Mouse (Mus musculus): Measurements from ENCODE around the gene Eps8.

DNA sequence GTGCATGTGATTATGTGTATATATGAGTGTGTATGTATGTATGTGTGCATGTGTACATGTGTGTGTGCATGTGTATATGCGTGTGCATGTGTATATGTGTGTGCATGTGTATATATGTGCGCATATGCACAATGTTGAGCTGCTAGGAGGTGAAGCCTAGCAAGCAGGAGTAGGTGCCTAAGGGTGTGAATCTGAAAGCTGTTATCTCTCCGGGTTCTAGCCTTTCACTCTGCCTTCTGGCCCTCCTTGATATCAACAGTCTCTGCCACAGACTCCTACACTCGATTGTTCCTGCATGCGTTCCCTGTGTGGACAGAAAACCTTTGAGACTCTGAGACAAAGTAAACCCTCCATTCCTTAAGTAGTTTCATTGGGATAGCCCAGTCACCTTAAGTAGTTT lies 98.0 kb downstream of the Eps8 start:
- TF ChIP-seq CTCF (IDR thresholded peaks at IDR 0.05; ENCODE audit: extremely low read depth, insufficient read depth, insufficient read length, insufficient replicate concordance) = no peak
- no peak for TF ChIP-seq POLR2A (IDR thresholded peaks at IDR 0.05; ENCODE audit: low read depth, low read length)
